Mouse (Mus musculus) forebrain, embryonic 10.5 days (tissue): Measurements from ENCODE around the gene Slc2a2. TPM values are rescaled to one million over a fixed set of nuclear protein-coding genes. Genes with fewer than 3 reads are reported as not detected.

Experiments
- DNase-seq: peaks from one replicate; pipeline ENCODE4 v3.0.0-alpha.2; 2017; ENCODE audit warnings: low spot score; ENCODE audit errors: extremely low spot score
- H3K27ac ChIP-seq: fragments of 300-500 bp; sonication (generic); 2 replicates; pipeline ENCODE4 v1.5.1; 2016; ENCODE audit warnings: mild to moderate bottlenecking
- H3K27me3 ChIP-seq: fragments of 300-500 bp; sonication (generic); 2 replicates; pipeline ENCODE4 v1.6.1; 2016; ENCODE audit warnings: mild to moderate bottlenecking; ENCODE audit not compliant: poor library complexity, severe bottlenecking
- H3K36me3 ChIP-seq: fragments of 300-500 bp; sonication (generic); replicated peaks from 2 replicates; pipeline ENCODE4 v1.6.1; 2016; ENCODE audit warnings: mild to moderate bottlenecking, moderate library complexity
- H3K4me1 ChIP-seq: fragments of 300-500 bp; sonication (generic); 2 replicates; pipeline ENCODE4 v1.6.1; 2016
- H3K4me3 ChIP-seq: fragments of 300-500 bp; sonication (generic); 2 replicates; pipeline ENCODE4 v1.5.1; 2016; ENCODE audit warnings: mild to moderate bottlenecking, moderate library complexity
- H3K9me3 ChIP-seq: fragments of 300-500 bp; sonication (generic); 2 replicates; pipeline ENCODE4 v1.6.1; 2016; ENCODE audit warnings: mild to moderate bottlenecking, moderate library complexity
- WGBS: fragments of 180-500 bp; shearing (Covaris S2); methylation state at CpG from one replicate; pipeline ENCODE4 v1.1.7; 2016; 5-methylcytosine and 5-hydroxymethylcytosine counted together
- polyA plus RNA-seq: library from polyadenylated mRNA; unstranded; fragments of >200 nt; fragmentation: Nextera tagmentation; extraction: Ambion mirVana; gene quantifications from 2 replicates; pipeline ENCODE4 v1.2.1, GENCODE M21; 2016

Gene Slc2a2
- 0.04 TPM in 1 of 2 replicates, not detected in the other for polyA plus RNA-seq

DNA sequence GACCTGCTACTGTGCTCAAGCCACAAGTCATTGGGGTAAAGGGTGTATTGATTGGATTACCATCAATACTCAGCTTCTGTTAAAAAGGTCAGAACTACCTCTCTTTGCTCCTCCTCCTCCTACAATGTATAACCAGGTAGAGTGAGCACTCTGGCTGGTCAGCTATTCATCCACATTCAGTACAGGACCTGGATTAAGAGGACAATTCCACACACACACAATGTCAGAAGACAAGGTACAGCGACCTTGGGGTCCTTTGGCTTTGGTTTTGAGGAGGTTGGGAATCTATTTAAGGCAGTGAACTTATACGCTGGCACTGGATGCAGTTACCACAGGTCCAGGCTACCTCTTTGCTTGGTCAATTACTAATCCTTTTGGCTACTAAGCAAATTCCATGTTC lies at the start of gene Slc2a2:
Slc2a2 (plus strand) TSS at position 107 of the 400 bp plus-strand sequence.
- Histone ChIP-seq H3K4me3 (no peak within 1 kb of the TSS), H3K9me3 (no peaks in the 10 kb centered on the region; the same call in 1 of the 2 replicates), H3K27ac (no peak within 1 kb of the TSS), H3K27me3 (no peaks in the 10 kb centered on the region), H3K4me1 (peaks cover 11% of the 10 kb centered on the region), H3K36me3 (no peaks in the 10 kb centered on the region)
- no peak for DNase-seq
- WGBS, result 85% methylated on average over 2 of the region's 2 CpGs

DNA sequence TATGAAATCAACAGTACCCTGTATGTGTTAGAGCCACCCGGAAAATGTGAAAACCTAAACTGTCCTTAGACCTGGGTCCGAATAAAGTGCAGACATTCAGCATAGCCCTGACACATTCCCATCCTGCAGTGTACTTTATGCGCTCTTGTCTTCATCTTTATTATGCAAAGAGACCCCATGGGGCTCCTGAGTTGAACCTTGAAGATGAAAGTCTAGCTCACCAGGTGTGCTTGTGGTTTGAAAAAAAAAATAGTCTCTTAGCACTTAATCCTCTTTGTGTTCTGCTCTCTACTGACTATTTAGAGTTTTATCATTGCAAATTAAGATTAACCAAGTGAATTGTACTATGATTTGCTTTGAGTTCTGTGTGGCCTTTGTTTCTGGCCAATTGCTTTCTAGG lies 45.1 kb upstream of the Slc2a2 start:
- Histone ChIP-seq H3K4me3 (no peak overlapping the region), H3K36me3 (no peaks in the 10 kb centered on the region), H3K9me3 (no peaks in the 10 kb centered on the region), H3K4me1 (0 out of 2 replicates have a peak, but pooled peaks cover 4% of the 10 kb centered on the region), H3K27me3 (no peaks in the 10 kb centered on the region), H3K27ac (no peak overlapping the region)
- WGBS, result 46% methylated on average over 3 of the region's 3 CpGs
- no peak for DNase-seq

DNA sequence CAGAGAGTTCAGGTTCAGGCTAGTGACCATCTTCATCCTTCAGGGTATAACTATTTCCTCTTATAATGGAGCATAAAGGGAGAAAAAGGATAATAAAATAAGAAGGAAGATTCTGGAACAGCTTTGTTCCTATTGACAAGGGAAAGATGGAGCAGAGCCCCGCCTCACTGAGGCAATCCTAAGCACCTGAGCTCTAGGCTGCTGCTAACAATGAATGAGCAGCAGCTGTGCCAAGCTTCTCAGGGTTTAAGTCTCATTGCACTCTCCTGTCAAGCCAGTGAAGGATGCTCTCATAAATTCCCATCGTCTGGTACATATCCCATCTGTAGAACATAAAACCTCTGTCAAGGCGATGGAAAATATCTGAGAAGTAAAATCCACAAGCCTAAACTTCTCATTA lies 44.7 kb upstream of the Slc2a2 start:
- 74% methylated on average over 3 of the region's 3 CpGs for WGBS

DNA sequence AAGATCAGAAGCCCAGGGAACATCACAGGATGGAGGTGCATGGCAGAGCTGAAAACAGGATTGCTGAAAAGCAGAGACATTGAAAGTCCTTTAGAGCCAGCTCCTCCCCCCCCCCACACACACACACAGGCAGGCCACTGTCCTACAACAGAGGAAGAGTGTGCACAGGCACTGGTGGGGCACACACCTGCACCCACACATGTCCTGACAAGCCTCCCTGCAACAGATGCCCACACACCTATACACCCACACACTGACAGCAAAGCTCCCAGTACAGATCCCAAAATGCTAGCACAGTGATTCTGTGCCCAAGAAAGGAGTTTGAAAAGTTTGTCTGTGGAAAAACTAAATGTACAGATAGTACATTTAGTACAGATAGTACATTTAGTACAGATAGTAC lies 43.0 kb upstream of the Slc2a2 start:
- Histone ChIP-seq H3K27ac (no peak overlapping the region), H3K27me3 (no peaks in the 10 kb centered on the region), H3K4me1 (0 out of 2 replicates have a peak, but pooled peaks cover 8% of the 10 kb centered on the region), H3K9me3 (no peaks in the 10 kb centered on the region), H3K36me3 (no peaks in the 10 kb centered on the region), H3K4me3 (no peak overlapping the region)
- DNase-seq, result no peak

More for the DNA sequence above, 44.7 kb upstream of the Slc2a2 start:
- Histone ChIP-seq H3K4me1 (0 out of 2 replicates have a peak, but pooled peaks cover 5% of the 10 kb centered on the region), H3K36me3 (no peaks in the 10 kb centered on the region), H3K27ac (no peak overlapping the region), H3K27me3 (no peaks in the 10 kb centered on the region), H3K9me3 (no peaks in the 10 kb centered on the region), H3K4me3 (no peak overlapping the region)
- DNase-seq, result no peak

DNA sequence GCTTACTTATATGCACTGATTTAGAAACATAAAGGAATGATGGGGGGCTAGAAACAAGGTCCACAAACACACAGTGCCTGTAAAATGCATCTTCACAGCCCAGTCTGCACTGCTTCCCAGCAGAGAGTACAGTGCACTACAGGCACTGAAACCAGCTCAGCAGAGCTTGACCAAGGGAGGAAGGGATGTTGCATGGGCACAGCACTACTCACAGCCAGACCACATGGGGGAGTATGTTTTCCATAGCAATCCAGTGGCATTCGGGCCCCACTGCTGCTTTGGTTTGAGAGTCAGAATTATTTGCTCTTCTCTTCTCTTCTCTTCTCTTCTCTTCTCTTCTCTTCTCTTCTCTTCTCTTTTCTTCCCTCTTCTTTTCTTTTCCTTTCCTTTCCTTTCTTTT lies 39.4 kb upstream of the Slc2a2 start:
- no peak overlapping the region for H3K27ac ChIP-seq
- H3K27me3 ChIP-seq, result no peaks in the 10 kb centered on the region
- no peaks in the 10 kb centered on the region for H3K36me3 ChIP-seq
- no peak for DNase-seq
- no peaks in the 10 kb centered on the region for H3K9me3 ChIP-seq
- WGBS, result 62% methylated on average over 1 of the region's 1 CpGs
- no peak overlapping the region for H3K4me3 ChIP-seq
- 0 out of 2 replicates have a peak, but pooled peaks cover 4% of the 10 kb centered on the region for H3K4me1 ChIP-seq

DNA sequence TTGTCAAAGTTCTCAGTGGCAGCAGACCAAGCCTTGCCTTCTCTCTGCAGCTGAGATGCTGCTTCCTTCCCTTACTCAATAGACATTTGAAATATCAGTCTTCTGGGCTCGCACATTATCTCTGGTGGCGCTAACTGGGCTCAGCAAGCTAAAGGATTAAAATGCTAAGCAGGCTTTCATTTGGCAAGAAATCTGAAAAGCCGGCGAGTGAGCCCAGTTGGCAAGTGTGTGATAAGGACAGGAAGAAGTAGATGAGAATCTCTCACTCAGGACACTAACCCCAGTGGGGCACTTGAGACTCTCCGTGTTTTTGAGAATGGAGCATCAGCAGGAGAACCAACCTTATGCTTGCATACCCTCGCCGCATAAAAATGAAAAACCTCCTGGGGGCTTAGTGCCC lies 16.9 kb upstream of the Slc2a2 start:
- WGBS, result 83% methylated on average over 7 of the region's 7 CpGs
- peaks cover 4% of the 10 kb centered on the region; the same call in 1 of the 2 replicates for H3K9me3 ChIP-seq
- no peak overlapping the region for H3K27ac ChIP-seq
- H3K4me1 ChIP-seq, result peaks cover 6% of the 10 kb centered on the region; the same call in 1 of the 2 replicates
- no peaks in the 10 kb centered on the region for H3K27me3 ChIP-seq
- no peaks in the 10 kb centered on the region for H3K36me3 ChIP-seq
- no peak overlapping the region for H3K4me3 ChIP-seq
- DNase-seq, result no peak

DNA sequence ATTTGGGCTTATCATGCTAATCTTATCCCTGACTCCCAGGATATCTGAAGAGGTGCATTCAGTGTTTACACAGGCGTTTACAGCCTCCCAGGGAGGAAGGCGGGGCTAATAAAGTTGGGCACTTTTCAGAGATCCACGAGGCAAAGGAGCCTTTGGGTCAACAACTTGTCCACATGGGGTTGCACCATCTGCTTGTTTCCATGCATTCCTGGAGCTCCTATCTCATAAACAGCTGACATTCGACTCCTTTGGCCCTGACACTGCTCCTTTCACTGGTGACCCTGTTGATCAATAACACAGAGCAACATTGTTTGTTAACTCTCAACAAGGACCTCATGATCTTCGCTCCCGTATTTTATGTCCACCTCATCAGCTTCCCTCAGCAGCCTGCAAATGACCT lies 15.8 kb upstream of the Slc2a2 start:
- 57% methylated on average over 6 of the region's 6 CpGs for WGBS
- Histone ChIP-seq H3K27me3 (no peaks in the 10 kb centered on the region), H3K27ac (no peak overlapping the region), H3K4me3 (no peak overlapping the region), H3K9me3 (peaks cover 4% of the 10 kb centered on the region; the same call in 1 of the 2 replicates), H3K4me1 (peaks cover 6% of the 10 kb centered on the region; the same call in 1 of the 2 replicates), H3K36me3 (no peaks in the 10 kb centered on the region)
- DNase-seq, result no peak

DNA sequence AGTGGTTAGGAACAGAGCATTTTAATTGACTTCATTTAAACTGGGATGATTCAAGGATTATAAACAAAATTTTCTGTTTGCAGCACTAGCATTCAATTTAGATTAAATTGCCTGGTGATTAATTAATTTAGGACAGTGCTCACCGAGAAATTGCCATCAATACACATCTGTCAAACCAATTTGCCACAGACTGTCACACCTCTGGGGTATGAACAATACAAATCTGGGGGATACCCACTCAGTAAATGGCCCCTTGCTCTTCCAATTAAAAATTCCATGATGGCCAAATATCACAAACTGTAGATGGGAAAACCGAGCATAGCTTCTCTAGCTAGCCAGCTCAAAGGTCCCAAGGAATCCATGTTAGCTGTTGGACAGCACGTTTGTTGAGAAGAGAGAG lies 15.3 kb upstream of the Slc2a2 start:
- peaks cover 6% of the 10 kb centered on the region; the same call in 1 of the 2 replicates for H3K4me1 ChIP-seq
- H3K36me3 ChIP-seq, result no peaks in the 10 kb centered on the region
- H3K27ac ChIP-seq, result no peak overlapping the region
- no peak for DNase-seq
- peaks cover 4% of the 10 kb centered on the region; the same call in 1 of the 2 replicates for H3K9me3 ChIP-seq
- no peaks in the 10 kb centered on the region for H3K27me3 ChIP-seq
- no peak overlapping the region for H3K4me3 ChIP-seq
- 81% methylated on average over 3 of the region's 3 CpGs for WGBS

DNA sequence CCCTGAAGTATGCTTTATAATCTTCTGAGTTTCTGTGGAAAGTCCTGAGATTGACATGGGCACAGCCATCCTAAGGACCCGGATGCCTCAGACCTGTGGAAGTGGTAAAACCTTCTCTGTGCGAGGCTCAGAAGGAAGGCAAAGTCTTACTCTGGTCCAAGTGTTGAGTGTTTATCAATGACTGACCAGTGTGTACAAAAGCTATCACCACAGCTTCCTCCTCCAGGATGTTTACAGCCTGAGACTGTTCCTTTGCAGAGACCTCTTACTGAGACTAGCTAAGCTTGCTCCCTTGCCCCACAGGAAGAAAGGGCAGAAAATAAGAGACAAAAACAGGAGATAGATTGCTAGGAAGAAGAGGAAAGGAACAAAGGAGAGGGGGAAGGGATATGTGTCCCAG lies 12.2 kb upstream of the Slc2a2 start:
- no peak overlapping the region for H3K27ac ChIP-seq
- H3K4me3 ChIP-seq, result no peak overlapping the region
- WGBS, result 85% methylated on average over 2 of the region's 2 CpGs
- no peaks in the 10 kb centered on the region for H3K36me3 ChIP-seq
- H3K27me3 ChIP-seq, result no peaks in the 10 kb centered on the region
- H3K4me1 ChIP-seq, result peaks cover 6% of the 10 kb centered on the region; the same call in 1 of the 2 replicates
- no peak for DNase-seq
- no peaks in the 10 kb centered on the region for H3K9me3 ChIP-seq

DNA sequence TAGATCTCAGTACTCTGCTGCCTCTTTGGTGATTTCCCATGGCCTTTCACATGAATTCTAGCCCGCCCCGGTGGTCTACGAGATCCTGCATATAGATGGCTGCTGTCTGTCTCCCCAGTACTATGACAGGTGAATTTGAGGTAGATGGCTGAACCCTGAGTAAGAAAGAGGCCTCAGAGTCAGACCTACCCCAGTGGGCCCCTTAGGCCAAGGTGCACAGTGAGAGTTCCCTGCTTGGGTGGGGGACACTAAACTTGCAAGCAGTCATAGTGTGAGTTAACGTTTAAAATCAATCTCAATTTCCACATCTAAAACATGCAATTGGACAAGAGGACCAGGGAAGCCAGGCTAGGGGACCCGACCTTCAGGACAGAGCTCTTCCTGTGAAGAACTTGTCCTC lies 2.9 kb upstream of the Slc2a2 start:
- H3K4me3 ChIP-seq, result no peak overlapping the region
- no peak for DNase-seq
- H3K36me3 ChIP-seq, result no peaks in the 10 kb centered on the region
- H3K4me1 ChIP-seq, result peaks cover 5% of the 10 kb centered on the region; the same call in 1 of the 2 replicates
- 94% methylated on average over 5 of the region's 5 CpGs for WGBS
- no peaks in the 10 kb centered on the region; the same call in 1 of the 2 replicates for H3K9me3 ChIP-seq
- H3K27me3 ChIP-seq, result no peaks in the 10 kb centered on the region
- H3K27ac ChIP-seq, result no peak overlapping the region

DNA sequence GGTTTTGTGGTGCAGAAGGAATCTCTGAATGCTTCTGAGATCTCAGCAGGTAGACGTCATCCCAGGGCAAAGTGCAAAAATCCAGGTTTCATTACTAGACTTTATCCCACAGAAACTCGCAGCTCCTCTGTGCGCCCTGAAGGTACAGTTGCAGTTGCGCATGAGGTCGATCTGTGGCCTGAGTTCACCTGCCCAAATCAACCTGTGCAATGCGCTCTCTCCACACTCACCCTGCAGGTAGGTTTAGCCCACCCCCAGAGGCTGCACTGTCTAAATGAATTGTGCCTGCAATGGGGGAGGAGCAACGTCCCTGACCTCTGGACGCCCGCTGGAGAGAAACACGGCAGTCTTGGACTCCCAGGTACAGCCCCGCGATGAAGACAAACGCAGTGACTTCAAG lies 2.1 kb upstream of the Slc2a2 start:
- Histone ChIP-seq H3K36me3 (no peaks in the 10 kb centered on the region), H3K27me3 (no peaks in the 10 kb centered on the region), H3K4me1 (peaks cover 5% of the 10 kb centered on the region; the same call in 1 of the 2 replicates), H3K27ac (no peak overlapping the region), H3K4me3 (no peak overlapping the region), H3K9me3 (no peaks in the 10 kb centered on the region; the same call in 1 of the 2 replicates)
- no peak for DNase-seq
- 86% methylated on average over 13 of the region's 13 CpGs for WGBS

DNA sequence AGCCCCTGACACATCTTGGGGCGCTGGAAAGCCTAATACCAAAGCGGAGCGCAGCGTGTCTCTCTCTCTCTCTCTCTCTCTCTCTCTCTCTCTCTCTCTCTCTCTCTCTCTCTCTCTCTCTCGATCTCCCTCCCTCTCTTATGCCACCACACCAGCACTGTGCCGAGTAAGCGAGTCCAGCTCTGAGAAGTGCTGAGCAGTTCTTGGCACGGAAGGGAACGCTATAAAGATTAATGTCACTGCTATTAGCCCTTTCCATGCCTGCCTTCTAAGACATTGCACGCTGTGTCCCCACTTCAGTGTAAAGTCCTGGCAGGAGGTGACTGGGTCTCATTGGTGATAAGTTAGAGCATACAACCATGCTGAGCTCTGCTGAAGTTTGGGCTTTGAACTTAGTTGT lies 1.5 kb upstream of the Slc2a2 start:
- DNase-seq, result no peak
- 89% methylated on average over 10 of the region's 10 CpGs for WGBS

DNA sequence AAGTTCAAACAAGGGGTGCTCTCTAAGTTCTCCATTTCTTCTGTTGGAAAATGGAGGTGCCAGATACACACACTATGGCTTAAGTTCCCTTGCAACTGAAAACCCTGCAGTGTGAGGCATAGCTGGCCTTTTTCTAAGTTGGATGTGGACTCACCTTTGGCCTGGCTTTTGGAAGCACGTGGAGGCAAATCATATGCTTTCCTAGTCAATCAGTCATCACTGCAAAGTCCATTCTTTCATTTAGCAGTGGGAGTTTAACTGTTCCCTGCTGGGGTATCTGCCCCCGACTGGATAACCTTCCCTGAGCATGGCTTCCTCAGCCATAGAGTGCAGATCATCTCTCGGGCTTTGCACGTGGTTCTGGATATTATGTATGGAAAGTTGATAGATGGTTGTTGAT lies 1.9 kb downstream of the Slc2a2 start:
- Histone ChIP-seq H3K9me3 (no peaks in the 10 kb centered on the region), H3K4me3 (no peak overlapping the region), H3K27me3 (no peaks in the 10 kb centered on the region), H3K27ac (no peak overlapping the region), H3K4me1 (peaks cover 11% of the 10 kb centered on the region), H3K36me3 (no peaks in the 10 kb centered on the region)
- DNase-seq, result no peak
- 79% methylated on average over 4 of the region's 4 CpGs for WGBS

More for the DNA sequence above, 1.5 kb upstream of the Slc2a2 start:
- no peak overlapping the region for H3K4me3 ChIP-seq
- H3K27me3 ChIP-seq, result no peaks in the 10 kb centered on the region
- H3K36me3 ChIP-seq, result no peaks in the 10 kb centered on the region
- peaks cover 5% of the 10 kb centered on the region; the same call in 1 of the 2 replicates for H3K4me1 ChIP-seq
- no peak overlapping the region for H3K27ac ChIP-seq
- no peaks in the 10 kb centered on the region; the same call in 1 of the 2 replicates for H3K9me3 ChIP-seq
